Mouse (Mus musculus) CD4-positive, CD25-positive, alpha-beta regulatory T cell (primary cell): ENCODE measurements around the gene Olfr462. TPM values are rescaled to one million over a fixed set of nuclear protein-coding genes. Genes with fewer than 3 reads are reported as not detected.

ENCODE experiments used
- polyA plus RNA-seq: library from polyadenylated mRNA; unstranded; fragments of 100-300 nt; shearing (Covaris generic); gene quantifications from one replicate; pipeline ENCODE4 v1.2.1, GENCODE M21; 2017

Olfr462 gene
- polyA plus RNA-seq: not detected

GRCm38 (mm10) chr11:87892168-87892567 is at the start of gene Olfr462:
TSS of gene Olfr462 (minus strand) at chr11:87892268.

DNA sequence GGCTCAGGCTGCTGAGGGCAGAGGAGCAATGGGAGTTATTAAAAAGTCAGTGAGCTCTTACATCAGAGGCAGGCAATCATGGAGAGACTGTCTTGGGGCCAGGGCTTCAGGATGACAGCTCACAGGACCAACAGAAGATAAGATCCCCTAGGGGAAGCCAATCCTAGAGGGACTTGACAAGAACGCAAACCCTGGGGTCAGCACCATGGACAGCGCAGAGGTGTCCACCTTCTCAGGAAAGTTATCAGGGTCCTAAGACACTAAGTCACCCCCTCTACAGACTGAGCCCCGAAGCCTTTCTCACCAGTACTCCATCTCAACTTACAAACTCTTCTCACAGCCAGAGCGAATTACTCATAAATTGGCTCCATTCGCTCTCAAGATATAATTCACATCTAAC is 28.9 kb upstream of the Olfr462 start, which contains the start of gene Olfr464:
Gene Olfr464 (minus strand): TSS at position 2 of the 400 bp plus-strand sequence.

DNA sequence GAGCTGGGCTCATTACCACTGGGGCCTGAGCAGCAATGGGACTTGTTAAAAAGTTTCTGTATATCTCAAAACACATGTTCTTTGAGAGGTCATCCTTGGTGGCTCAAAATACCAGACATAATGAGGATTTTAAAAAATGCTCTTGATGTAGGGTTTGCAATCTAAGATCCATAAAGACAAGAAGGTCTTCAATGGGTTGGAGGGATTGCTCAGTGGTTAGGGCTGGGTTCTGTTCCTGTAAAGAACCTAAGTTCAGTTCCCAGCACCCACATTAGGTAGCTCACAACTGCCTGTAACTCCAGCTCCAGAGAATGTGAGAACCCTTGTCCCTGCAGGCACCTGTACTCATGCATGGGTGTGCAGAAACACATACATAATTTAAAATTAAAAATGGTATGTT is 5.2 kb upstream of the Olfr462 start, which contains the start of gene Olfr463:
Gene Olfr463 (minus strand): TSS at position 101 of the 400 bp plus-strand sequence.

GRCm38 (mm10) chr11:87875436-87875835 is 16.6 kb downstream of the Olfr462 start, which contains the start of gene Epx:
TSS of gene Epx (minus strand) at chr11:87875536.

GRCm38 (mm10) chr11:87852690-87853596 is 39.1 kb downstream of the Olfr462 start, which contains the start of gene Mks1:
TSS of gene Mks1 (plus strand) at chr11:87853215.

Other genes with a start within 250 kb of the Olfr462 start
- gene Rnf43, start 229.5 kb downstream of the Olfr462 start, polyA plus RNA-seq: 23.6 TPM
- 389 TPM for gene Supt4a, start 154.7 kb downstream of the Olfr462 start, polyA plus RNA-seq
- 6.9 TPM for gene Tspoap1, start 131.7 kb downstream of the Olfr462 start, polyA plus RNA-seq
- 0.35 TPM for gene Mpo, start 98.7 kb downstream of the Olfr462 start, polyA plus RNA-seq
- gene Lpo, start 64.0 kb downstream of the Olfr462 start, polyA plus RNA-seq: not detected
- gene Mks1, start 39.1 kb downstream of the Olfr462 start, polyA plus RNA-seq: 15.3 TPM
- gene Epx, start 16.7 kb downstream of the Olfr462 start, polyA plus RNA-seq: not detected
- not detected for gene Olfr463, start 5.1 kb upstream of the Olfr462 start, polyA plus RNA-seq
- not detected for gene Olfr464, start 28.7 kb upstream of the Olfr462 start, polyA plus RNA-seq
- 17.2 TPM for gene Dynll2, start 95.3 kb upstream of the Olfr462 start, polyA plus RNA-seq
- 290 TPM for gene Srsf1, start 155.1 kb upstream of the Olfr462 start, polyA plus RNA-seq
- gene Vezf1, start 176.0 kb upstream of the Olfr462 start, polyA plus RNA-seq: 44.9 TPM
- 6.5 TPM for gene Cuedc1, start 205.8 kb upstream of the Olfr462 start, polyA plus RNA-seq